Mouse (Mus musculus) MEL (cell line): Measurements from ENCODE around the gene Fnip2.

Experiments
- CTCF ChIP-seq, 3 experiments: IDR thresholded peaks in 2 of 3; conservative IDR thresholded peaks in 1 of 3; 2 replicates each; pipeline ENCODE4 v1.5.1; 2011 to 2012; ENCODE audit warnings: low read length in 3 of 3, low read depth in 2 of 3, mild to moderate bottlenecking in 2 of 3, improper control_type of control experiment in 1 of 3, inconsistent platforms in 1 of 3, mixed read lengths in 1 of 3, moderate library complexity in 1 of 3; ENCODE audit not compliant: control insufficient read depth in 1 of 3, insufficient read depth in 1 of 3, poor library complexity in 1 of 3, severe bottlenecking in 1 of 3
- GATA1 ChIP-seq: IDR thresholded peaks from 2 replicates; pipeline ENCODE4 v1.6.1; 2011; ENCODE audit warnings: low read depth, low read length, improper control_type of control experiment
- MAX ChIP-seq: IDR thresholded peaks from 2 replicates; pipeline ENCODE4 v1.6.1; 2011; ENCODE audit warnings: low read length, improper control_type of control experiment
- MAZ ChIP-seq: IDR thresholded peaks from 2 replicates; pipeline ENCODE4 v1.6.1; 2012; ENCODE audit warnings: low read depth, mild to moderate bottlenecking, inconsistent platforms, low read length, improper control_type of control experiment
- MXI1 ChIP-seq: IDR thresholded peaks from 2 replicates; pipeline ENCODE4 v1.6.1; 2011; ENCODE audit warnings: mild to moderate bottlenecking, low read depth, low read length, improper control_type of control experiment
- MYC ChIP-seq: IDR thresholded peaks from 2 replicates; pipeline ENCODE4 v1.6.1; 2011; ENCODE audit warnings: low read depth, mild to moderate bottlenecking, low read length, improper control_type of control experiment, moderate library complexity
- POLR2AphosphoS2 ChIP-seq: IDR thresholded peaks from 2 replicates; pipeline ENCODE4 v1.6.1; 2011; ENCODE audit warnings: low read length, improper control_type of control experiment

- TF ChIP-seq MAX (no peak), MAZ (no peak), POLR2AphosphoS2 (no peak), GATA1 (no peak), CTCF (IDR thresholded peaks at IDR 0.05 in 2 of 3, conservative IDR thresholded peaks at IDR 0.05 in 1 of 3; ENCODE audit: control insufficient read depth in 1 of 3, insufficient read depth in 1 of 3, low read depth in 2 of 3, low read length in 3 of 3, poor library complexity in 1 of 3, severe bottlenecking in 1 of 3) (no peak), MYC (no peak), MXI1 (no peak)
Observed at GRCm38 (mm10) chr3:79577606-79578005, 10.0 kb upstream of the Fnip2 start.
